Mouse (Mus musculus): ENCODE results near the gene Nubp1.

The Nubp1 gene

DNA sequence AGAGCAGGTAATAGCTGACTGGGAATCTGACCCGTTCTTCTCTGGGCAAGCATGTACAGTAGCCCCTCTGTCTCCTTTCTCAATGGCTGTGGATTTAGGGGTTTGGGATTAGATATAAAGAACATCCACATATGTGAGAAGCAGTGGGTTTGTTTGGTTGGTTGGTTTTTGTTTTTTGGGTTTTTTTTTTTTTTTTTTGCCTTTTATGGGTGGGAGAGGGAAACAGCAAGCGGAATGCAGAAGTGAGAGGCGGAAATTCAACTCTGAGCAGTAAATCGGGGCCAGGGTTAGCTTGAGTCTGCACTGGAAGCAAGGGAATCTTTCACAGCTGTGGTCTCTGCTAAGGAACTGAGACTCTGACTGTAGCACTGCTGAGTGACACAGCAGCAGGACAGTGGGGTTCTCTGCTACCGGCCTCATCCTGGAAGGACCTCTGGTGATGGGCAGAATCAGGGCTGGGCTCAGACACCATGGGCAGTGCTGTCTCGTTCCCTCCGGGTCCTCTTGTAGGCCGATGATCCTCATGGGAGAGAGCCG is 6.0 kb downstream of the Nubp1 start:
- no peak for DNase-seq (ENCODE audit: low spot score)

DNA sequence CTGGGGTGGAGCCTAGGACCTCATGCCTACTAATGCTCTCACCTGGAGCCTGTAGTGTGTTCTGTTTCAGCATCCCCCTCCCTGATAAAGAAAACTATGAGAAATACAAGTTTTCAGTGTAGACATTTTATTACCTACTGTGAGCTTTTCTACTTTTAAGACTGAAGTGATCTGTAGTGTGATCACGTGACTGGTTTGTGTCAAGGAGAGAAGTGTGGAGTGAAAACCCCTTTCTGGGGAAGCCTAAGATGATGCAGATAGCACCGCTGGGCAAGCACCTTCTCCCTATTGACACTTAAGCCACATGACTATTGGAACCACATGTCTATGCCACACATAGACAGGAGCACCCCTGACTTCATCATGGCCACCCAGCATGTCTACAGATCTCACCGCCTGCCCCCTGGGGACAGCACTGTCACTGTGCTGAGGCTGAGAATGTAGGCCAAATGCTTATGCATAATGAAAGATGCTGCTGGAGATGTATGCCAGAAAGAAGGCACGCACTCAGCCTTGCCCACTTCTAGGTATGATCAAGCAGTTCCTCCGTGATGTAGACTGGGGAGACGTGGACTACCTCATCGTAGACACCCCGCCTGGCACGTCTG is 8.8 kb downstream of the Nubp1 start:
- DNase-seq (ENCODE audit: low spot score): no peak

DNA sequence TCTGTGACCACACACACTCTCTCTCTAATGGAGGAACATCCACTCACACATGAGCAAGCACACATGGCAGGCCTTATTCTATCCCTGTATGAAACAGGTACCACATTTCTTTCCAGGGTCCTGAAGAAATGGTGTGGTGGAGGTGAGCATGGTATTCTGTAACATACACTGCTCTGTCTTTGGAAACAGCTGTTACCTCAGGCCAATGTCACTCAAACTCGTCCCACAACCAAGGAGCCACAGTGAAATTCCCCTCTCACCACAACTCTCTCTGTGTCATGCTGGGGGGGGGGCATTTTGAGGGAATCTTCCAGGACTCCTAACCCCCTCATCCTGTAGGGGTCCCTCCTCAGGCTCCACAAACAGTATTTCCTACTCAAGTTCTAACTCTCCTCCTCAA is 20.2 kb downstream of the Nubp1 start:
- DNase-seq (ENCODE audit: low spot score): no peak

DNA sequence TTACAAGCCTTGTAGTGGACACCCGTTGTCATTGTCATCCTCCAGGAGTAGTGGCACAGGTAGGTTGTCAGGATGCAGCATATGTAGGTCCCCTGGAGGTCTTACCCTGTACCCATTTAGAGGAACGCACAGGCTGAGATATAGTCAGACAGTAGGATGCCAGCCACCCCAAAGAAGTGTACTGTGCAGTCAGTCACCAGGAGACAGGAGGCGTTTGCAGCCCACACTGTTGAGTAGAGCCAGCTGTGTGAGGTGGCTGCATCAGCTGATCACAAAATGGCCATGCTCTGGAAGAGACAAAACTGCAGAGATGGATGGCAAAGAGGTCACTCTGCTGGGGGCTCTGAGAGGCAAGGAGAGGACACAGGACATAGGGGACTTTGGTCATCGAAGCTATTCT is 20.6 kb downstream of the Nubp1 start:
- DNase-seq (ENCODE audit: low spot score): no peak

DNA sequence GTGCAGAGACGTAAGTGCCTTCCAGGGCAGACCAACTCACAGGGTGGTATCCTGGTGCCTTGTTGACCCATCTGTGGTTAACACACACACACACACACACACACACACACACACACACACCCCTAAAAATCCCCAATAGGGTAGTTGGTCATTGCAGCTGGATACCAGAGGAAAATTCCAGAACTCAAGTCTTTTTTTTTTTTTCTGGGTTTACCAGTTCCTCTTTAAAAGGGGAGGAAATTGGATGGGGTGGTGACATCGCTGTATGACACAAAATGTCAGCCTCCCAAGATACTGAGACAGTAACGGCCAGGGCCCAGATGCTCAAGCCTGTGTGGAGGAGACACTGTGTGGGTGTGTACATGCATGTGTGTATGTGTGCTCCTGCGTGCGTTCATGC is 21.6 kb downstream of the Nubp1 start:
- no peak for DNase-seq (ENCODE audit: low spot score)

DNA sequence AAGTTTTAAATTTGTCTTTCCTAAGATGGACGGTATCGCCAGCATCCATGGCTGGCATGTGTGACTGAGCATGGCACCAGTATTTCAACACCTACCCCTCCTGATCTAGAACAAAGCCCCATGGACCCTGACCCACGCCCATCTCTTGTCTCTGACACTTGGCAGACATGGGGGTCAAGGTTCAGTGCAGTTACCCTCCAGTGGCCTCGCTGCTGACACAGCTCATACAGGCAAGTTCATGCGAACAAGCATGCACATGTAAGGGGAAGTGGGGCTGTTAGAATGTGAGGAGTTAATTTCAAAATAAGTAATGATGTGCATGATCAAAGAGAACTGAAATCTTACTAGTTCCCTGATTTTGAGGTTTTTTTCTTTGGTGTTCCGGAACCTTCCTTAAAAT is 24.4 kb downstream of the Nubp1 start:
- no peak for DNase-seq (ENCODE audit: low spot score)

DNA sequence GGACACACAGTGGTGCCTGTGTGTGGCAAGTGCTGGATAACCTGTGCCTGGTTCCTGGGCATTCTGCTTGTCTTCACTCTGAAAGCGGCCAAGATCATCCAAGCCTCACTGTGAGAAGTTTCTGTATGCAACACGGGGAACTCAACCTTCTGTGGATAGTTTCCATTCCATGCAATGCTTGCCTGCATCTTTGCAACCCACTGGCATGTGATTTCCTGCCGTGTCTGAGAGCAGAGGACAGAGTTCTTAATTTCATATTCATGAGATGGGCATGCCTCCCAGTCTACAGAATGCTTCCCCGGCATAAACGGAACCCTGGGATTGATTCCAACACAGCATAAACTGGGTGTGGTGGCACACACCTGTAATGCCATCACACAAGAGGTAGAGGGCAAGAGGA is 26.3 kb downstream of the Nubp1 start:
- no peak for DNase-seq (ENCODE audit: low spot score)

DNA sequence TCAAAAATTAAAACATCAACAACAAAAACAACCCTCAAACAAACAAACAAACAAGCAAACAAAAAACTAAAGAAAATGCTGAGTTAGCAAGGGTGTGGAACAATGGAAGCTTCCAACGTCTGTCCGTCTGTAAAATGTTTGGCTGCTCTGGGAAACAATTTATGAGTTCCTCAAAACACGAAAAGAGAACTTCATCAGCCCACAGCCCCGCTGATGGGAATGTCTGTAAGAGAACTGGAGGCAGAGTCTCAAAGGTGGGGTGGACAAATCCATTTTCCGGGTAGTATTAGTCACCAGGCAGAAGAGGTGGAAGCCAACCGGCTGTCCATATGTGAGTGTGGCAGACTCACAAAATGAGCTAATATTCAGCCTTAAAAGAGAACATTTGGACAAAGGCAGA is 29.6 kb downstream of the Nubp1 start:
- no peak for DNase-seq (ENCODE audit: low spot score)

DNA sequence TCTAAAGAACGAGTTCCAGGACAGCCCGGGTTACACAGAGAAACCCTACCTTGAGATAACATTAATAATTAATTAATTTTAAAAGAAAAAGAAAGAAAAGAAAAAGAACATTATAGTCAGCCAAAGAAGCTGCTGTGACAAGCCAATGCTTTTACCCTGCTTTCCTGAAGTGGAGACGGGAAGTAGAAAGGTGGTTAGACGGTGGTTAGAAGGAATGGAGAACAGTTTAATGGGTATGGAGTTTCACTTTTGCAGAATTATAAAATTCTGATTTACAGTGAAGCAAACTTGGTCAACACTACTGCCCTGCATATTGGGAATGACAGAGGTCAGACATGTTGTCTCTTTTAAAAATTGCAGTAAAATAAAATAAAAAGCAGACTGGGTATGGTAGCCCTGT is 30.0 kb downstream of the Nubp1 start:
- DNase-seq (ENCODE audit: low spot score): no peak

DNA sequence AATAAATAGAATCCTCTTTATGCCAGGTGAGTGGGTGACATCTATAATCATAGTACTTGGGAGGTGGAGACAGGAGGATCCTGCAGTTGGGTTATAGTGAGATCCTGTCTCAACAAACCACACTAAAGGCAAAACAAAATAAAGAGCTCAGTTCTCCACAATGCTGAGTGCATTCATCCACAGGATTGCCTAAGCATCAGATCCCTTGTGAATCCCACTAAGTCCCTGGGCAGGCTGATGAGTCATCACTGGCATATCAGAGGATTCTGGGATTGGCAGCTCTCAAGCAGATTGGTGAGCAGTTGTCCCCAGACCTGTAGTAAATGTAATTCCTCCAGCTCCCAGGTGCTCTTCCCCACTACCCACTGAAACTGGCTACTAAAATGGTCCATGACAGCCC is 32.0 kb downstream of the Nubp1 start:
- DNase-seq (ENCODE audit: low spot score): no peak

DNA sequence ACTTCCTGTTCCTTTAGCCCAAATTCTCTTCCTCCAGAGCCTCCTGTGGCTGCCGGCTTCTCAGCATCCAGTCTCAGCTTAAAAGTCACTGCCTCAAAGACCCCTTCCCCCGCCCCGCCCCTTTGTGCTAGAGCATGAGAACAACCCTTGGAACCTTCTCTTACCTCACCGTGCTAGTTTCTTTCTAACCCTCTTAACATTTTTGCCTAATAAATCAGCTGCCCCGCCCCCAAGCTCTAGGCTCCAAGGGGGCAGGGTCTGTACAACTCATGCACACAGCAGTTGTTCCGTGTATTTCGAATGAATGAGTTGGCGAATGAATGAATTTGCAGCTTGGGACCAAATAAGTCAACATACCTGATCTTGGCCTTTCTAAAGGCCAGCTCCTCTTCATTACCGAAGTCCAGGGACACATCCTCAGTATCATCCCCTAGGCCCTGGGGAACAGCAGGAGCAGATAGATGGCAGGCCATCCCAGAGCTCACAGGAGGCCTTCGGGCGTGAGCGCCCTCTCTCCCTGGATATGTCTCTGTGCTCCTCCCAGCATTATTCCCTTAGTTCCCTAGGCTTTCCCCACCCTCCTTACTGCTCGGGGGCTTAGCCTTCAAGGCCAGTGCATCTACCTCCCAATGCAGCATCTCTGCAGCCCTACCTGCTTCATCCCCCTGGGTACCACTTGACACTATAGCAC is 35.0 kb downstream of the Nubp1 start:
- no peak for DNase-seq (ENCODE audit: low spot score)

DNA sequence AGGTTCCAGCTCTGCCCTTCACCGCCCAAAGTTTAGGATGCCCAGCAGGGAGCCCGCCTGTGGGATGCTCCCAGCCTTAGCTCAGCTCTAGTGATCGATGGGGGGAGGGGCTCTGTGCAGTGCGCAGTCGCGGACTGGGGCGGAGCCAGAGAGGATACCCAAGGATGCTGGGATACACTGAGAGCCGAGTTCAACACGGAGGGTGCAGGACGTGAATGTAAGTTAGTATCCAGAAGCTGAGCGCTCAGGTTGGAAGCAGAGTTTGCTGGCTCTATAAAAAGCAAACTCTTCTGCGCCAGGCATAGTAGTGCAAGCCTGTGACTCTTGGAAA is 35.5 kb downstream of the Nubp1 start, which contains the start of gene Tvp23a:
Gene Tvp23a (minus strand): TSS at position 99 of the 331 bp plus-strand sequence.
- DNase-seq (ENCODE audit: low spot score): peak; percentile 38

DNA sequence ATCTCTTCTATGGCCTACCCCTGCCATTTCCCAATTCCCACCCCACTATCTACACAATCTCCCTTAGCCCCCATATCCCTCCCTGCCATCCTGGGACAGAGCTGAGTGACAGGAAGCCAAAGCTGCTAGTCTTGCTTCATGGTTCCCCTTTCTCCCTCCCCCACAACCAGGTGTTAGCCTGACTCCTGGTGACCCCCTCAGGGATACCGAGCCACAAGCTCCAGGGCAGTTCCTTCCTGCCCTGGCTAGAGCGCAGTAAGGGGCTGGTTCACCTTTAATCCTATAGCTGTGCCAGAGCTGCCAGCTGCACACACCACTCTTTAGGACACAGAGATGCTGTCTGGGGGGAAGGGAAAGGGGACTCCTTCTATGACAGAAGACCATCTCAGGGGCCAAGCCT is 36.0 kb downstream of the Nubp1 start:
- no peak for DNase-seq (ENCODE audit: low spot score)

DNA sequence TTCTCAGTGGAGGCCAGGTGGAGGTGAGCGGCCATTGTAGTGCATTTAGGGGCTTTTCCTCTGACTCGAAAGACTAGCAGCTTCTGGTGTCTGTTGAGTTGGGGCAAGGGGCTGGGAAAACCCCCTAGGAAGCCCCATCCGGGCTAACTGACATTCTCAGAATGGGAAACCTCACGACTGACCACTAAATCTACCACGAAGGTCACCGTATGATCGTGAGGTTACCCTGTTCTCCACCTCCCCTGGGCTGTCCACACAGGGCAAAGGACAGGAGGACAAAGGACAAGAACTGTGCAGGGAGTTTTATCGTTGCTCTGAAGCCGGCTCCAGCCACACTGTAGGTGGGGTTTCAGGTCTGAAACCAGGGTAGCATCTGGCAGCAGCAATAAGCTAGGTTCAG is 37.2 kb downstream of the Nubp1 start:
- DNase-seq (ENCODE audit: low spot score): no peak

DNA sequence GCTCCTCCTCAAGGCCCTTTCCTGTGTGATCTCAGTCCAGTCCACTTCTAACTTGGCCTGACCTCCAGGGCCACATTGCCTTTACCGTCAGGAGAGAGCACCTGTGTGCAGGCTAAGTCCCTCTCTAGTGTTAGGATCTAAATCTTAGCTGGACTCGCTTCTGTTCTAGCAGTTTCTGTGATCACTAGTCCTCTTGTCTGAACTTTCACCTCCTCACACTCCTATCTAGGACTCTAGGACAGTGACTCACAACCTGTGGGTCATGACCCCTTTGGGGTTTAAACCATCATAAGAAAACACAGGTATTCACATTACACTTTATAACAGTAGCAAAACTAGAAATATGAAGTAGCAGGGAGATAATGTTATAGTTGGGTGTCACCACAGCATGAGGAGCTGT is 40.2 kb downstream of the Nubp1 start:
- no peak for DNase-seq (ENCODE audit: low spot score)

DNA sequence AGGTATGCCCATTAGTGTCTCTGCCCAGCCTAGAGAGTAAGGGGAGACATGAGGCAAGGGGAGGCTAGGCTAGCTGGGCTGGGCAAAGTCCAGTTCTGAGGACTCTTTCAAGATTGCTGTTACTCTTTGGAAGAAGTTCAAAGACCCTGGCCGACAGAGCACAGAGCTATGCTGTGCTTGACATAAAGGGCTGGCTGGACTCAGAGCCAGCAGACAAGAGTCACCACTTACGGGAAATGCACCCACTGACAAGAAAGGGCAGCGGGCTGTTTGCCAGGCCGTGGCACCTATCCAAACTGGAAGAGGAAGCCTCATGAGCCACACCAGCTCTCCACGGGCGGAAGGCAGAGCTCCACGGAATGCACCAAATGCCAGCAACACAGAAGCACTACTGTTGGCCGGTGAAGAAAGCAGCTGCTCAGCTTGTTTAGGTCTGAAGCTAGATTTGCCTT is 40.7 kb downstream of the Nubp1 start:
- peak; percentile 24 for DNase-seq (ENCODE audit: low spot score)

DNA sequence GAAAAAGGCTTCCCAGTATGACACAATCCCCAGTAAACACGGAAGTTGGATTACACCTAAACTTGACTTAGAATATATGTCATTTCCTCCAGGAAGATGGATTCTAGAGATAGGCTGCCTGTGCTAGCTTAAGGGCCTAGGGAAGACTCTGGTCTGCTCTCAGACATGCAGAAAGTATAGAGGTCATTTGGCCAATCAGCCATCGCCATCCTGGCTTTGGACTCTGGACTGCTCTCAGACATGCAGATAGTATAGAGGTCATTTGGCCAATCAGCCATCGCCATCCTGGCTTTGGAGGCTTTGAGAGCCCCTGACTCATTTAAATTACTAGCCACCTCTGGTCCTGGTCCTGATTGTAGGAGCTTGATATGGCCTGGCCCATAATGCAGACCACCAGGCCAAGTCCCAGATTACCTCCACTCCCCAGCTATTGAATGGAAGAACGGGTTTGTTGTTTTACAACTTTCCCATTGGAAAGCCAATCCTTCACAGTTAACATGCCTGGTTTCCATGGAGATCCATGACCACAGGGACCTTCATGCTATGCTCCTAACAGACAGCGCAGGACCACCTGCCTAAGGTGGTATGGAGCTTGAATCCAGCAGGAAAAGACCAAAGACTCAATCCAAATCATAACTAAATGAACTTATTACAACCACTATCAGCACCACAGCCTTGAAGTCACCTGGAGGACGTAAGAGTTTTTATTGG is 42.3 kb downstream of the Nubp1 start:
- DNase-seq (ENCODE audit: low spot score): no peak

DNA sequence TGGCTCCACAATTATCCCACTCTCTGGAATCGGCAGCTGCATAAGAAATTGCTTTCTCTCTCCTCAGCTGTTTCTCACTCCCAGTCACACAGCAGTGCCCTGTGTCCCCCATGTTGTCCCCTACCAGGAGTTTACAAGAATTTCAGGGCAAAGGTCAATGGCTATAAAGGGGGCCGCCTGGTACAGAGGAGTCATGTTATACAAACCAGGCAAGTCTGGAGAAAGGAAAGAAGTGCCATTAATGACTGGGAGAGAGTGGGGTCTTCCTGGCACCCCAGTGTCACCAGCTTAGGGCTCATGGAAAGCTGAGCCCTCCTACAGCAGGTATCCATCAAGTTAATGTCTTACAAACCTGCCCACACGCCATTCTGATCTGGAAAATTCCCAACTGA is 42.8 kb downstream of the Nubp1 start:
- DNase-seq (ENCODE audit: low spot score): no peak

DNA sequence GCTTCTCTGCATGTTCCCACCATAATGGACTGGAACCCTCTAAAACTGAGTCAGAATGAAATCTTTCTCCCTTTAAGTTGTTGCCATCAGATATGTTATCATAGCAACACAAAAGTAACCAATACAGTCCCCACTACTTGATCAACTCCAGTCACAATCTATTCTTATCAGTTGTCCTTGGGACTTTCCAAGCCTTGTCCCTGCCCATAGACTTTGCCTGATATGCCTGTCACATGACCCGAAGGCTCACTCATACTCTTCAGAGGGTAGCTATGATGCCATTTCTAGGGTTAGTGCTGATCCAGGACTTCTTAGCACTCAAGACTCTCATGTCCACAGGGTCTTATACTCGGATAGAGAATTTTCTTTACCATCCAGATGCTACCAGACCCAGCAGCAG is 48.4 kb downstream of the Nubp1 start:
- DNase-seq (ENCODE audit: low spot score): no peak

DNA sequence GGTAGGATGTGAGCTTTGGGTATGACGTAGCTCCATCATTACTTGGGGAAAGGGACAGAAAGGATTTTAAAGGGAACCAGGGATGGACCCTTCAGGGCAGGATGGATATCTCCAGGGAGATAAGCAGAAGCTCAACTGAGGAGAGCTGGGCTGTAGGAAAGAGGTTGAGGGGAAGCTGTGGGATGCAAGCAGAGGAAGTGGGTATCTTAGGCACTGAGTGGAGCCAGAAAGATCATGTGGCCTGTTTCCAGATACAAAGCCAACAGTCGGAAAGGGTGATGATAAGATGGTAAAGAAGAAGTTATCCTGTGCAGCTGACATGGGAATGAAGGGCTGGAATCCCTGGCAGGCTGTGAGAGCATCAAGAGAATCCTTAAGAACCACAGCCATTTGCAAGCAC is 49.4 kb downstream of the Nubp1 start:
- DNase-seq (ENCODE audit: low spot score): no peak

DNA sequence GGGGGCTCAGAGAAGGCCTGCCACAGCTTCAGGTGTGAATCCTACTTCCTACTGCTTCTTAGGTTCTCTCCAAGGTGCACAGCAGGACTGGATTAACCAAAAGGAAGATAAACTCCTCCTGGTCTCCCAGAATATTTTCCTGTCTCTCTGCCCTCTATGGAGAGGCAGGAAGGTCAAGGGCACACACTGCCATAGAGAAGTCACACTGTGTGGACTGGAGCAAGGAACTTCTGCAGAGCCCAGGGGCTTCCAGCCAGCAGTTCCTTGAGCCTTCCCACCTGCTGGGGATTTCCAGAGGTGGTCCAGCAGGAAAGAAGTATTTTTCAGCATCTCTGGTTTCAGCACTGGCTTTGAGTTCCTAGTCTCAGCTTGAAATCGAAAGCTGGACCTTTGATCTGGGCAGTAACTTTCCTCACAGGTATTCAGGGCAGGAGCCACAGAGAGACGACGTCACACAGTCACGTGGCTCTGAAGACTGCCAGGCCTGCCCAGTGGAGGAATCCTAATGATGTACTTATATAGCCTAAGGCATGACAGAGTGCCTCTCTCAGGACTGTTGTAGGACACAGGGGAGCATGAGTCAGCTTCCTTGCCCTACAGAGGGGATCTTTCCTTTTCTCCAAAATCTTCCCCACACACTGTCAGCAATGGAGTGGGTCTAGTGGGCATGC is 53.4 kb downstream of the Nubp1 start:
- no peak for DNase-seq (ENCODE audit: low spot score)

DNA sequence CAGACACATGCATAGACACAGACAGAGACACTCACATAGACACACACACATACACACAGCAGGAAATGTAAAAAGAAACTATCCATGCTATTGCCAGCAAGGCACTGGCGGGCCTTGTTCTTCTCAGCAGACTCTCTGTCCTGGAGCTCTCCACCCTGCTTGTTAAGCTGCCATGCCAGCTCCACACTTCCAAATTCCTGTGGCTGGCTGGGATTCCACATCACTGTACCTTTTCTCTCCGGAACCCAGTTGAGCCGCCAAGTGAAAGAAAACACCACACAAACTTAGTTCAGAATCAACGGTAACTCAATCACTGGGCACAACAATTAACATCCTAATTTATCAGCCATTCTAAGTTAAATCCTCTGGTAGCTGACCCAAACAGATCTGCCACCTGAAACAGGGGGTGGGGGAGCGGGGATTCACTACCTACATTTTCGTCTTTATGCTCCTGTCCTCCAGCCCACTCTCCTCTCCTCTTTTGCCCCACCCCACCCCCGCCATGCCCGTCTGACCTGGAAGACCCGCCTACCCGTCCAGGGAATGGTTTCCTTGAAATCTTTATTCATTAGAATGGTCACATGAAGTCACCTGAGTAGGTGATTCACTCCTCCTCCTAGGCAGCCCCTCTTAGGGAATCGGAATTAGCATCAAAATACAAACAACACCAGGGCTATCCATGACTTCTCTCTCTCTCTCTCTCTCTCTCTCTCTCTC is 55.8 kb downstream of the Nubp1 start:
- no peak for DNase-seq (ENCODE audit: low spot score)

Measured in urinary bladder, postnatal 25 days (tissue).